Comparison of ENCODE assay signal across 8 mouse cellular contexts in the genomic region with DNA sequence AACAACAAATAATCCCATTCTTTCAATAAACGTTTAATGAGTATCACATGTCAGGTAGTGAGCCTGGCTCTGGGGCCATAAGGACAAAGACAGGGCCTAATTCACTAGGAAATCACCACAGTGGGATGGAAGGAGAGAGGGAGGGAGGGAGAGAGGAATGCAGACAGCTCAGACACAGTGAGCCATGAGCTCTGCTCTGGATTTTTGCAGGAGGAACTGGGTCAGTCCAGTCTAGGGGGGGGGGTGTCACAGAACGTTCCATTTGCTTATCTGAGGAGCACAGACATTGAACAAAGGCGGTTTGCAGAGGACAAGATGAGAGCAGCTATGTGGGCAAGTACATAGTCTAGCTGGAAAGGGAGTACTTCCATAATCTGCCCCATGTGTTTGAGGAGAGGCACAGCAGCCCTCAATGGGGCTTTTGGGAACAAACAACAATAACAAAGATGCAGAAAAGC. TPM values are rescaled to one million over a fixed set of nuclear protein-coding genes. Genes with fewer than 3 reads are reported as not detected.
DNase-seq lines count a peak whose midpoint lies in the region; ATAC-seq and TF ChIP-seq lines count a peak whose summit lies in the region.

No protein-coding gene starts in this region.

- no peaks in the 10 kb centered on the region for H3K27me3 ChIP-seq in forebrain, postnatal 0 days (ENCODE audit: insufficient read depth, low read length)
- no peaks in the 10 kb centered on the region for H3K27me3 ChIP-seq in liver, embryonic 14.5 days (ENCODE audit: control insufficient read depth, insufficient read depth, low read length)

- ATAC-seq in forebrain, postnatal 0 days = peak; percentile 84
- peak; percentile 92 for ATAC-seq in liver, embryonic 14.5 days (ENCODE audit: insufficient read depth)
- ATAC-seq in monocyte, adult 5-6 weeks (replicated peaks; ENCODE audit: insufficient number of reproducible peaks, low FRiP score, low TSS enrichment, poor library complexity, severe bottlenecking) = no peak

- WGBS in forebrain, postnatal 0 days = 12% methylated on average over 3 of the region's 3 CpGs
- WGBS in liver, embryonic 14.5 days (ENCODE audit: insufficient replicate concordance) = 20% methylated on average over 3 of the region's 3 CpGs

- no peaks in the 10 kb centered on the region for H3K9me3 ChIP-seq in forebrain, postnatal 0 days (ENCODE audit: low read length)
- no peaks in the 10 kb centered on the region for H3K9me3 ChIP-seq in liver, embryonic 14.5 days (ENCODE audit: control insufficient read depth, low read length)

- peak; percentile 25 to 32 for DNase-seq in cerebellum, adult 18-20 months
- no peak for DNase-seq in cerebellum, adult 11-12 months
- DNase-seq in c-Kit-positive CD71-positive TER-119-negative erythroid progenitor cells, embryonic 14.5 days (ENCODE audit: low read depth) = peak; percentile 57
- DNase-seq in forebrain, postnatal 0 days = peak; percentile 42
- DNase-seq in liver, embryonic 14.5 days (ENCODE audit: low read depth in 3 of 3, low spot score in 3 of 3) = peak in 2 of 3 experiments; percentile 39 to 53
- no peak for DNase-seq in spleen, adult 18-20 months
- no peak for DNase-seq in MN1 (ENCODE audit: low spot score)

- no peak overlapping the region for H3K9ac ChIP-seq in forebrain, postnatal 0 days
- peak overlapping the region; percentile 6 for H3K9ac ChIP-seq in liver, embryonic 14.5 days (replicated peaks)

- peak overlapping the region; percentile 75 for H3K27ac ChIP-seq in forebrain, postnatal 0 days (ENCODE audit: low read depth, low read length)
- no peak overlapping the region for H3K27ac ChIP-seq in liver, embryonic 14.5 days

- H3K4me2 ChIP-seq in forebrain, postnatal 0 days (ENCODE audit: low read depth) = no peak overlapping the region
- no peak overlapping the region for H3K4me2 ChIP-seq in liver, embryonic 14.5 days (ENCODE audit: low read depth)

- TF ChIP-seq EP300 in liver, embryonic 14.5 days (IDR thresholded peaks at IDR 0.05; ENCODE audit: low read depth) = peak; percentile 79

- no peaks in the 10 kb centered on the region for H3K36me3 ChIP-seq in forebrain, postnatal 0 days (ENCODE audit: insufficient read depth)
- no peaks in the 10 kb centered on the region for H3K36me3 ChIP-seq in liver, embryonic 14.5 days (replicated peaks; ENCODE audit: control insufficient read depth, insufficient read depth, low read depth)

- peak; percentile 22; the same call in 1 of the 2 replicates for TF ChIP-seq CTCF in forebrain, postnatal 0 days (IDR thresholded peaks at IDR 0.05; ENCODE audit: low read depth)
- peak; percentile 15; the same call in 1 of the 2 replicates for TF ChIP-seq CTCF in liver, embryonic 14.5 days (IDR thresholded peaks at IDR 0.05; ENCODE audit: low read depth)

- peaks cover 11% of the 10 kb centered on the region; the same call in 1 of the 2 replicates for H3K4me1 ChIP-seq in forebrain, postnatal 0 days (ENCODE audit: insufficient read depth)
- peaks cover 10 to 27% of the 10 kb centered on the region in 2 experiments for H3K4me1 ChIP-seq in liver, embryonic 14.5 days (replicated peaks; ENCODE audit: control insufficient read depth in 2 of 2, insufficient read depth in 2 of 2, low read length in 1 of 2)

- H3K4me3 ChIP-seq in forebrain, postnatal 0 days (ENCODE audit: low read depth, low read length) = no peak overlapping the region
- no peak overlapping the region for H3K4me3 ChIP-seq in liver, embryonic 14.5 days (ENCODE audit: insufficient read depth in 1 of 2, low read depth in 2 of 2, low read length in 2 of 2)

RNA-seq across cellular contexts. Expression of a gene that starts 24.7 kb away (rescaled TPM):
- 12.2 and 26.0 TPM in 2 replicates for total RNA-seq in forebrain, postnatal 0 days (2014; rRNA removed)
- 41.7 and 56.4 TPM in 2 replicates for polyA plus RNA-seq in forebrain, postnatal 0 days (2015; fragmentation: Nextera tagmentation; extraction: Ambion mirVana)
- 13.0 and 14.9 TPM in 2 replicates for polyA plus RNA-seq in liver, embryonic 14.5 days (2012; rRNA removed)
- 22.8 and 25.4 TPM in 2 replicates for polyA plus RNA-seq in liver, embryonic 14.5 days (2014; fragmentation: Nextera tagmentation; extraction: Ambion mirVana)
- 4.5 to 9.5 TPM (median 9.4 TPM) in 3 replicates for total RNA-seq in monocyte, adult 5-6 weeks (2017)

Comparison
In these comparisons a context has a peak if more than half of its experiments do, and no peak if none do; other contexts are left out.
1. DNase-seq: peak in cerebellum, adult 18-20 months (2 of 2), c-Kit-positive CD71-positive TER-119-negative erythroid progenitor cells, embryonic 14.5 days (single experiment), forebrain, postnatal 0 days (single experiment) and liver, embryonic 14.5 days (2 of 3); none in cerebellum, adult 11-12 months (single experiment), spleen, adult 18-20 months (0 of 2) and MN1 (single experiment).